Mouse (Mus musculus) megakaryocyte, embryonic 14.5 days (primary cell): ENCODE measurements around the gene Mt1.

Source experiments
- FLI1 ChIP-seq: IDR thresholded peaks from 2 replicates; pipeline ENCODE4 v1.6.1; 2012; ENCODE audit warnings: low read length, inconsistent platforms, mixed read lengths
- GATA1 ChIP-seq: IDR thresholded peaks from 3 replicates; pipeline ENCODE4 v1.6.1; 2012; ENCODE audit warnings: mixed read lengths, low read length, inconsistent platforms, borderline replicate concordance

DNA sequence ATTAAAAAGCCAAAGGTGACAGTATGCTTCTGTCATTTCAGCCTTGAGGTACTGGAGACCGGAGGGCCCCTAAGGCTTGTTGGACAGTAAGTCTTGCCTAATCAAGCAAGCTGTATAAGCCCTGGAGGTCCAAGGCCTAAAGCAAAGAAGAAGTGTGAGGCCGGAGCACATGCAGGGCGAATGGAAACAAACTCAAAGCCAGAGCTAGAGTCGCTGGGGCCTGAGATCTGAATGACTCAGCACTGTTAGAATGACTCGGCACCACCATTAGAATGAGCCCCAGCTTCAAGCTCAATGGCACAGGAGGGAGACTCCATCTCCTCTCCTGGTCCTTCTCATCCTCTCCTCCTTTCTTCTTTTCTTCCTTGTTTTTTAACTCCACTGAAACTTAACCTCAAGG, 28.0 kb upstream of the Mt1 start:
- TF ChIP-seq GATA1 (no peak), FLI1 (no peak)
